Mouse (Mus musculus): ENCODE data around the gene Abhd6. TPM values are rescaled to one million over a fixed set of nuclear protein-coding genes. Genes with fewer than 3 reads are reported as not detected.

Abhd6 gene
- polyA plus RNA-seq, 1 experiment from 2014 or later = 17.8 TPM

- no peak for ATAC-seq (ENCODE audit: insufficient number of reproducible peaks, insufficient read depth, low FRiP score, low TSS enrichment, low read depth)
- Histone ChIP-seq H3K27ac (no peak overlapping the region), H3K27me3 (no peaks in the 10 kb centered on the region), H3K9me3 (no peaks in the 10 kb centered on the region), H3K9ac (replicated peaks) (no peak overlapping the region), H3K4me3 (replicated peaks) (no peak overlapping the region), H3K4me1 (replicated peaks) (peaks cover 36% of the 10 kb centered on the region), H3K36me3 (no peaks in the 10 kb centered on the region), H3K4me2 (no peak overlapping the region)
- 92% methylated on average over 2 of the region's 2 CpGs for WGBS
Observed at GRCm38 (mm10) chr14:8011297-8011696, 8.6 kb downstream of the Abhd6 start.

- H3K4me3 ChIP-seq (replicated peaks) = no peak overlapping the region
- peaks cover 32% of the 10 kb centered on the region for H3K4me1 ChIP-seq (replicated peaks)
- no peak for ATAC-seq (ENCODE audit: insufficient number of reproducible peaks, insufficient read depth, low FRiP score, low TSS enrichment, low read depth)
- no peak overlapping the region for H3K27ac ChIP-seq
- 89% methylated on average over 6 of the region's 6 CpGs for WGBS
- H3K9me3 ChIP-seq = no peaks in the 10 kb centered on the region
- H3K9ac ChIP-seq (replicated peaks) = no peak overlapping the region
- no peak overlapping the region for H3K4me2 ChIP-seq
- no peaks in the 10 kb centered on the region for H3K27me3 ChIP-seq
- H3K36me3 ChIP-seq = no peaks in the 10 kb centered on the region
Observed at GRCm38 (mm10) chr14:8011938-8012337, 9.2 kb downstream of the Abhd6 start.

GRCm38 (mm10) chr14:8015756-8016155, 13.1 kb downstream of the Abhd6 start:
- H3K9ac ChIP-seq (replicated peaks) = no peak overlapping the region
- no peak overlapping the region for H3K4me2 ChIP-seq
- H3K27ac ChIP-seq = no peak overlapping the region
- no peak overlapping the region for H3K4me3 ChIP-seq (replicated peaks)
- H3K27me3 ChIP-seq = no peaks in the 10 kb centered on the region
- H3K9me3 ChIP-seq = no peaks in the 10 kb centered on the region
- H3K4me1 ChIP-seq (replicated peaks) = peaks cover 7% of the 10 kb centered on the region; the same call in 1 of the 2 replicates
- WGBS = 91% methylated on average over 6 of the region's 6 CpGs
- no peak for ATAC-seq (ENCODE audit: insufficient number of reproducible peaks, insufficient read depth, low FRiP score, low TSS enrichment, low read depth)
- no peaks in the 10 kb centered on the region for H3K36me3 ChIP-seq

GRCm38 (mm10) chr14:8016276-8016675, 13.6 kb downstream of the Abhd6 start:
- no peak overlapping the region for H3K4me2 ChIP-seq
- H3K36me3 ChIP-seq = no peaks in the 10 kb centered on the region
- H3K4me3 ChIP-seq (replicated peaks) = no peak overlapping the region
- H3K4me1 ChIP-seq (replicated peaks) = peaks cover 7% of the 10 kb centered on the region; the same call in 1 of the 2 replicates
- no peaks in the 10 kb centered on the region for H3K9me3 ChIP-seq
- no peak overlapping the region for H3K9ac ChIP-seq (replicated peaks)
- H3K27me3 ChIP-seq = no peaks in the 10 kb centered on the region
- ATAC-seq (ENCODE audit: insufficient number of reproducible peaks, insufficient read depth, low FRiP score, low TSS enrichment, low read depth) = no peak
- whole genome bisulfite sequencing = 91% methylated on average over 6 of the region's 6 CpGs
- no peak overlapping the region for H3K27ac ChIP-seq

- H3K4me2 ChIP-seq = no peak overlapping the region
- H3K4me1 ChIP-seq (replicated peaks) = peaks cover 7% of the 10 kb centered on the region; the same call in 1 of the 2 replicates
- ATAC-seq (ENCODE audit: insufficient number of reproducible peaks, insufficient read depth, low FRiP score, low TSS enrichment, low read depth) = no peak
- no peaks in the 10 kb centered on the region for H3K9me3 ChIP-seq
- no peak overlapping the region for H3K4me3 ChIP-seq (replicated peaks)
- 80% methylated on average over 1 of the region's 1 CpGs for WGBS
- no peaks in the 10 kb centered on the region for H3K27me3 ChIP-seq
- H3K27ac ChIP-seq = no peak overlapping the region
- H3K36me3 ChIP-seq = no peaks in the 10 kb centered on the region
- no peak overlapping the region for H3K9ac ChIP-seq (replicated peaks)
Observed at GRCm38 (mm10) chr14:8016951-8017350, 14.2 kb downstream of the Abhd6 start.

- Histone ChIP-seq H3K9me3 (no peaks in the 10 kb centered on the region), H3K4me2 (no peak overlapping the region), H3K9ac (replicated peaks) (no peak overlapping the region), H3K4me3 (replicated peaks) (no peak overlapping the region), H3K4me1 (replicated peaks) (no peaks in the 10 kb centered on the region), H3K27me3 (no peaks in the 10 kb centered on the region), H3K27ac (no peak overlapping the region), H3K36me3 (no peaks in the 10 kb centered on the region)
- no peak for ATAC-seq (ENCODE audit: insufficient number of reproducible peaks, insufficient read depth, low FRiP score, low TSS enrichment, low read depth)
- WGBS = 95% methylated on average over 1 of the region's 1 CpGs
Observed at GRCm38 (mm10) chr14:8020011-8020410, 17.3 kb downstream of the Abhd6 start.

- no peak for ATAC-seq (ENCODE audit: insufficient number of reproducible peaks, insufficient read depth, low FRiP score, low TSS enrichment, low read depth)
- H3K4me3 ChIP-seq (replicated peaks) = no peak overlapping the region
- no peaks in the 10 kb centered on the region for H3K36me3 ChIP-seq
- no peaks in the 10 kb centered on the region for H3K9me3 ChIP-seq
- no peaks in the 10 kb centered on the region for H3K4me1 ChIP-seq (replicated peaks)
- H3K27me3 ChIP-seq = no peaks in the 10 kb centered on the region
- no peak overlapping the region for H3K27ac ChIP-seq
- no peak overlapping the region for H3K4me2 ChIP-seq
- H3K9ac ChIP-seq (replicated peaks) = no peak overlapping the region
- WGBS = 84% methylated on average over 7 of the region's 7 CpGs
Observed at GRCm38 (mm10) chr14:8020546-8020945, 17.8 kb downstream of the Abhd6 start.

GRCm38 (mm10) chr14:8024469-8024868, 21.8 kb downstream of the Abhd6 start:
- Histone ChIP-seq H3K27me3 (no peaks in the 10 kb centered on the region), H3K36me3 (no peaks in the 10 kb centered on the region), H3K9ac (replicated peaks) (no peak overlapping the region), H3K9me3 (no peaks in the 10 kb centered on the region), H3K4me1 (replicated peaks) (no peaks in the 10 kb centered on the region), H3K4me2 (no peak overlapping the region), H3K27ac (no peak overlapping the region), H3K4me3 (replicated peaks) (no peak overlapping the region)
- ATAC-seq (ENCODE audit: insufficient number of reproducible peaks, insufficient read depth, low FRiP score, low TSS enrichment, low read depth) = no peak
- WGBS = 49% methylated on average over 6 of the region's 6 CpGs

- H3K27me3 ChIP-seq = no peaks in the 10 kb centered on the region
- no peaks in the 10 kb centered on the region for H3K4me1 ChIP-seq (replicated peaks)
- H3K36me3 ChIP-seq = no peaks in the 10 kb centered on the region
- no peak overlapping the region for H3K4me3 ChIP-seq (replicated peaks)
- no peak overlapping the region for H3K9ac ChIP-seq (replicated peaks)
- no peaks in the 10 kb centered on the region for H3K9me3 ChIP-seq
- ATAC-seq (ENCODE audit: insufficient number of reproducible peaks, insufficient read depth, low FRiP score, low TSS enrichment, low read depth) = no peak
- no peak overlapping the region for H3K27ac ChIP-seq
- H3K4me2 ChIP-seq = no peak overlapping the region
- WGBS = 86% methylated on average over 10 of the region's 10 CpGs
Observed at GRCm38 (mm10) chr14:8024936-8025335, 22.2 kb downstream of the Abhd6 start.

GRCm38 (mm10) chr14:8026769-8027531, 24.2 kb downstream of the Abhd6 start:
- no peak overlapping the region for H3K4me3 ChIP-seq (replicated peaks)
- no peaks in the 10 kb centered on the region for H3K36me3 ChIP-seq
- no peak overlapping the region for H3K9ac ChIP-seq (replicated peaks)
- no peak for ATAC-seq (ENCODE audit: insufficient number of reproducible peaks, insufficient read depth, low FRiP score, low TSS enrichment, low read depth)
- no peaks in the 10 kb centered on the region for H3K9me3 ChIP-seq
- WGBS = 79% methylated on average over 10 of the region's 10 CpGs
- no peaks in the 10 kb centered on the region for H3K4me1 ChIP-seq (replicated peaks)
- H3K27ac ChIP-seq = no peak overlapping the region
- H3K27me3 ChIP-seq = no peaks in the 10 kb centered on the region
- H3K4me2 ChIP-seq = no peak overlapping the region

- ATAC-seq (ENCODE audit: insufficient number of reproducible peaks, insufficient read depth, low FRiP score, low TSS enrichment, low read depth) = no peak
- no peaks in the 10 kb centered on the region for H3K27me3 ChIP-seq
- WGBS = 81% methylated on average over 5 of the region's 5 CpGs
Observed at GRCm38 (mm10) chr14:8028086-8028485, 25.4 kb downstream of the Abhd6 start.

GRCm38 (mm10) chr14:8029752-8030151, 27.1 kb downstream of the Abhd6 start:
- 86% methylated on average over 1 of the region's 1 CpGs for WGBS
- Histone ChIP-seq H3K4me2 (no peak overlapping the region), H3K9ac (replicated peaks) (no peak overlapping the region), H3K4me1 (replicated peaks) (no peaks in the 10 kb centered on the region), H3K36me3 (no peaks in the 10 kb centered on the region), H3K27me3 (no peaks in the 10 kb centered on the region), H3K27ac (no peak overlapping the region), H3K9me3 (no peaks in the 10 kb centered on the region), H3K4me3 (replicated peaks) (no peak overlapping the region)
- ATAC-seq (ENCODE audit: insufficient number of reproducible peaks, insufficient read depth, low FRiP score, low TSS enrichment, low read depth) = no peak

More at GRCm38 (mm10) chr14:8028086-8028485, 25.4 kb downstream of the Abhd6 start:
- Histone ChIP-seq H3K9me3 (no peaks in the 10 kb centered on the region), H3K9ac (replicated peaks) (no peak overlapping the region), H3K4me1 (replicated peaks) (no peaks in the 10 kb centered on the region), H3K27ac (no peak overlapping the region), H3K36me3 (no peaks in the 10 kb centered on the region), H3K4me3 (replicated peaks) (no peak overlapping the region), H3K4me2 (no peak overlapping the region)

Measured in limb, embryonic 12.5 days (tissue).